Mouse (Mus musculus) liver, embryonic 12.5 days (tissue): Measurements from ENCODE around the gene Morn4. TPM values are rescaled to one million over a fixed set of nuclear protein-coding genes. Genes with fewer than 3 reads are reported as not detected.

Source experiments
- ATAC-seq: fragments of 200-750 bp; cut with Nextera tagmentation; 2 replicates; pipeline ENCODE4 v1.8.0; 2017; ENCODE audit warnings: moderate number of reproducible peaks, mild to moderate bottlenecking, moderate library complexity
- H3K27ac ChIP-seq: fragments of 300-500 bp; sonication (generic); 2 replicates; pipeline ENCODE4 v1.5.1; 2016; ENCODE audit warnings: mild to moderate bottlenecking
- H3K27me3 ChIP-seq: fragments of 300-500 bp; sonication (generic); replicated peaks from 2 replicates; pipeline ENCODE4 v1.6.1; 2016; ENCODE audit warnings: mild to moderate bottlenecking, moderate library complexity
- H3K36me3 ChIP-seq: fragments of 300-500 bp; sonication (generic); 2 replicates; pipeline ENCODE4 v1.6.1; 2016; ENCODE audit warnings: mild to moderate bottlenecking, moderate library complexity
- H3K4me1 ChIP-seq: fragments of 300-500 bp; sonication (generic); 2 replicates; pipeline ENCODE4 v1.6.1; 2016
- H3K4me2 ChIP-seq: fragments of 300-500 bp; sonication (generic); 2 replicates; pipeline ENCODE4 v1.6.1; 2016; ENCODE audit warnings: mild to moderate bottlenecking, moderate library complexity
- H3K4me3 ChIP-seq: fragments of 300-500 bp; sonication (generic); 2 replicates; pipeline ENCODE4 v1.5.1; 2016; ENCODE audit warnings: mild to moderate bottlenecking, moderate library complexity
- H3K9ac ChIP-seq: fragments of 300-500 bp; sonication (generic); 2 replicates; pipeline ENCODE4 v1.6.1; 2016; ENCODE audit warnings: mild to moderate bottlenecking, moderate library complexity
- H3K9me3 ChIP-seq: fragments of 300-500 bp; sonication (generic); replicated peaks from 2 replicates; pipeline ENCODE4 v1.6.1; 2016; ENCODE audit warnings: mild to moderate bottlenecking, moderate library complexity
- WGBS: fragments of 180-500 bp; shearing (Covaris S2); methylation state at CpG from one replicate; pipeline ENCODE4 v1.1.7; 2016; ENCODE audit not compliant: insufficient replicate concordance; 5-methylcytosine and 5-hydroxymethylcytosine counted together
- polyA plus RNA-seq: library from polyadenylated mRNA; unstranded; fragments of >200 nt; fragmentation: Nextera tagmentation; extraction: Ambion mirVana; gene quantifications from 2 replicates; pipeline ENCODE4 v1.2.1, GENCODE M21; 2016

Morn4 gene
- polyA plus RNA-seq, 1 experiment from 2014 or later = 4.4 TPM

- Histone ChIP-seq H3K27me3 (peaks cover 31% of the 10 kb centered on the region), H3K4me1 (peaks cover 20% of the 10 kb centered on the region), H3K4me2 (no peak overlapping the region), H3K4me3 (no peak overlapping the region), H3K36me3 (peaks cover 5% of the 10 kb centered on the region; the same call in 1 of the 2 replicates), H3K27ac (no peak overlapping the region), H3K9ac (no peak overlapping the region; the same call in 1 of the 2 replicates), H3K9me3 (no peaks in the 10 kb centered on the region)
- 75% methylated on average over 3 of the region's 3 CpGs for whole genome bisulfite sequencing
- ATAC-seq = no peak
Observed at GRCm38 (mm10) chr19:42036357-42036756, 49.8 kb downstream of the Morn4 start.

DNA sequence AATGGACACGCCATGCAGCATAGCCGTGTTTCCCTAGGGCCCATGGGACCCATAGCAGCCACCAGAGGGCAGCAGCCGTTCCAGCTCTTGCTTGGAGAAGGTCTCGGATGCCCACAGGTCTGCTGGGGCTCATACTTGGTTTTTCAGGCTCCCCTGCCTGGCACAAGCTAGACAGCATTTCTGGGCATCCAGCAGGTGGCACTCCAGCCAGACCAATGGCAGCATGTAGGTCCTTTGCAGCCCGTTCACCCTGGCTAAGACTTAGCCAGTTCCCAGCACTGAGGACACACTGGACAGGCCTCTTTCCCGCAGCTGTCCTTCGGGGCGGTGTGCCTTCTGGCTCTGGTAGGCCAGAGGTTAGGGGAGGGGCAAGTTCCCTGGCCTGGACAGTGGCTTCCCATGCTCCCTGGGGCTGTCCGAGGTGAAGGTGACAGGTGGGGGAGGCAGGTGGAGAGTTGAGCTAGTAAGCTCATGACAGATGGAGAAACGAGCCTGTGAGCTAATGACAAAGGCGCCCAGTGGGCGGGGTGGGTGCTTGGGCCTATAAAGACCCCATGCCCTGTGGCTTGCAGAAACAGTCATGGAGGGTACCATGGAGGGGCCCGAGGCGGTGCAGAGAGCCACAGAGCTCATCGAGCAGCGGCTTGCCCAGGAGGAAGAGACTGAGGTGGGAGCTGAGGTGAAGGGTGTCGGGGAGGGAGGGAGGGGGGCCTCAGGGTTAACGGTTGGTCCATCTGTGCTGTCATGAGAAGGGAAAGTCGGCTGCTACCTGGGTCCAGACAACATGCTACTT lies 50.5 kb downstream of the Morn4 start, which contains the start of gene Ankrd2:
Gene Ankrd2 (plus strand): TSS at position 545 of the 793 bp plus-strand sequence.
- H3K4me2 ChIP-seq = no peak within 1 kb of the TSS
- H3K4me1 ChIP-seq = peaks cover 20% of the 10 kb centered on the region
- no peaks in the 10 kb centered on the region for H3K9me3 ChIP-seq
- peaks cover 28% of the 10 kb centered on the region for H3K27me3 ChIP-seq
- H3K27ac ChIP-seq = no peak within 1 kb of the TSS
- 69% methylated on average over 19 of the region's 19 CpGs for WGBS
- H3K36me3 ChIP-seq = peaks cover 5% of the 10 kb centered on the region; the same call in 1 of the 2 replicates
- H3K9ac ChIP-seq = no peak within 1 kb of the TSS; the same call in 1 of the 2 replicates
- ATAC-seq = peak; percentile 51; the same call in 1 of the 2 replicates
- H3K4me3 ChIP-seq = no peak within 1 kb of the TSS

GRCm38 (mm10) chr19:42034881-42035455 lies 51.2 kb downstream of the Morn4 start:
- H3K9ac ChIP-seq = no peak overlapping the region
- peaks cover 5% of the 10 kb centered on the region; the same call in 1 of the 2 replicates for H3K36me3 ChIP-seq
- no peak overlapping the region for H3K4me3 ChIP-seq
- ATAC-seq = no peak
- H3K27me3 ChIP-seq = peaks cover 21% of the 10 kb centered on the region
- WGBS = 54% methylated on average over 11 of the region's 11 CpGs
- H3K4me1 ChIP-seq = peaks cover 20% of the 10 kb centered on the region
- H3K4me2 ChIP-seq = no peak overlapping the region
- H3K9me3 ChIP-seq = no peaks in the 10 kb centered on the region
- H3K27ac ChIP-seq = no peak overlapping the region

DNA sequence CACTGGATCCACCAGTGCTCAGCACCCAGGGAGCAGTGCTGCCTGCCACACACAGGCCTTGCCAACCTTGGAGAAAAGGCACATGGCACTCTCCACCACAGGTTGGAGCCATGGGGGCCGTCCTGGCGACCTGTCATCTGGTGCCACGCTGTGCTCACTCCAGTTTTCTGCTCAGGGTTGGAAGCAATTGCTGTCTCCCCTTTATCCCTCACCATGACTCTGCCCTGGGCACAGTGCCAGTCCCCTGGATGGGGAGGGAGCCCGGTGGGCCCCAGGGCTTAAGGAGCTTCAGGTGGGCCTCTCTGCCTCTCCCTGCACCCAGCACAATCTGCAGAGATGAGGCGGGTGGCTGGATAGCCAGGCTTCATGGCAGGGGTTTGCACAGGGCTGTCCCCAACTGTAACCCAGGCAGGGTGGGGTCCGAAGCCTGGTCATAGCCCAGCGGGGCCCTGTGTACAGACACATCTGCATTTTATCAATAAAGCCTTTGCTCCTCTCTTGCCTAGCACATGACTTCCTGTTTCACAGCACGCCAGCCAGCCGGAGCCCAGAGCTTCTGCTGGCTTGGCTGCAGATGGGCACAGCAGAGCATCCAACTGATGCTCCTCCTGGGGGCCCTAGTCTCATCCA lies 51.9 kb downstream of the Morn4 start:
- H3K36me3 ChIP-seq = peaks cover 5% of the 10 kb centered on the region; the same call in 1 of the 2 replicates
- H3K4me3 ChIP-seq = no peak overlapping the region
- H3K9ac ChIP-seq = no peak overlapping the region
- peaks cover 20% of the 10 kb centered on the region for H3K4me1 ChIP-seq
- H3K27me3 ChIP-seq = peaks cover 14% of the 10 kb centered on the region
- H3K9me3 ChIP-seq = no peaks in the 10 kb centered on the region
- peak; percentile 34; the same call in 1 of the 2 replicates for ATAC-seq
- 56% methylated on average over 9 of the region's 9 CpGs for WGBS
- H3K27ac ChIP-seq = no peak overlapping the region
- H3K4me2 ChIP-seq = no peak overlapping the region

- 80% methylated on average over 14 of the region's 14 CpGs for WGBS
- Histone ChIP-seq H3K9ac (no peak overlapping the region), H3K4me1 (peaks cover 20% of the 10 kb centered on the region), H3K9me3 (no peaks in the 10 kb centered on the region), H3K4me2 (no peak overlapping the region), H3K27me3 (peaks cover 10% of the 10 kb centered on the region; the same call in 1 of the 2 replicates), H3K27ac (no peak overlapping the region), H3K4me3 (no peak overlapping the region), H3K36me3 (peaks cover 5% of the 10 kb centered on the region; the same call in 1 of the 2 replicates)
- ATAC-seq = no peak
Observed at GRCm38 (mm10) chr19:42033611-42034010, 52.5 kb downstream of the Morn4 start.

DNA sequence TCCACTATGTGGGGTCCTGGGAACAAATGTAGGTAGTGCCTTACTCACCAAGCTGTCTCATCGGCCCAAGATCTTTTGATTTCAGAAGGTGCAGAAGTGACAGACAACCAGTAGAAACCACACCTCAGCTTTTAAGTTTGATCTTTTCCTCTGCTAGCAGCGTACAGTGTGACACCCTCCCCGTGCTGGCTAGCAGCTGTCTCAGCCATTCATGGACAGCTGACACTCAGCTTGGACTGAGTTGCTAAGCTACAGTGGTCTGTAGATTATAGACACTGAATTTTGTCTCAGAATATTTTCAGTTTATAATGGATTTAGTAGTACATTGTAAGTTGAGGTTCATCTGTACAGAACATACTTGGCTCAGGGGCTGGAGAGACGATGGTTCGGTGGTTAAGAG lies 55.0 kb downstream of the Morn4 start:
- H3K4me2 ChIP-seq = no peak overlapping the region
- peaks cover 20% of the 10 kb centered on the region for H3K4me1 ChIP-seq
- no peak overlapping the region for H3K4me3 ChIP-seq
- no peaks in the 10 kb centered on the region for H3K27me3 ChIP-seq
- H3K36me3 ChIP-seq = peaks cover 5% of the 10 kb centered on the region; the same call in 1 of the 2 replicates
- H3K9me3 ChIP-seq = no peaks in the 10 kb centered on the region
- WGBS = 72% methylated on average over 5 of the region's 5 CpGs
- H3K9ac ChIP-seq = no peak overlapping the region
- ATAC-seq = no peak
- H3K27ac ChIP-seq = no peak overlapping the region

DNA sequence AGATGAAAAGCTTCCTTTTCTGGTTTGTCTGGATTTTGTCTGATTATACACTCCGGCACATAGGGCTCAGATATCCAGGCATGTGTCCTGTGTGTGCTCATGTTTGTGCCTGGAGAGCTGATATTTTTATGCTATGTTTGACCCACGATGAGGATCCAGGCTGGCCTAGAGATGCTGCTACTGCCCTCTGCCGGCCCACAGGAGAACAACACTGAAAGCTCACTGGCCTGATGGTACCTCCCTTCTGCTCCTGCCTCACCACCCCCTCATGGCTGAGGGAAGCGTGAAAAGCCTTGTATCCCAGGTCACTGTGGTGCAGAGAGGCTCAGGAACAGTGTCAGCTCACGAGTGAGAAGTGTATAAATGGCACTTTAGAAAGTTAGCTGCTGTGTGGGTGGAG lies 60.0 kb downstream of the Morn4 start:
- 6% methylated on average over 5 of the region's 5 CpGs for WGBS
- H3K4me2 ChIP-seq = no peak overlapping the region
- H3K9ac ChIP-seq = no peak overlapping the region
- H3K27ac ChIP-seq = no peak overlapping the region
- no peaks in the 10 kb centered on the region for H3K9me3 ChIP-seq
- H3K27me3 ChIP-seq = no peaks in the 10 kb centered on the region
- no peaks in the 10 kb centered on the region for H3K36me3 ChIP-seq
- no peaks in the 10 kb centered on the region for H3K4me1 ChIP-seq
- H3K4me3 ChIP-seq = no peak overlapping the region
- peak; percentile 47; the same call in 1 of the 2 replicates for ATAC-seq

Other genes starting within 250 kb of the Morn4 start
- gene Frat2, start 238.2 kb downstream of the Morn4 start, polyA plus RNA-seq = 12.0 and 14.0 TPM in 2 replicates
- 25.0 and 26.7 TPM in 2 replicates for gene Rrp12, start 190.2 kb downstream of the Morn4 start, polyA plus RNA-seq
- 355 and 377 TPM in 2 replicates for gene Pgam1, start 174.4 kb downstream of the Morn4 start, polyA plus RNA-seq
- 72.7 and 75.0 TPM in 2 replicates for gene Exosc1, start 152.9 kb downstream of the Morn4 start, polyA plus RNA-seq
- gene Zdhhc16, start 152.9 kb downstream of the Morn4 start, polyA plus RNA-seq = 47.3 and 48.1 TPM in 2 replicates
- 18.3 and 20.9 TPM in 2 replicates for gene Mms19, start 105.2 kb downstream of the Morn4 start, polyA plus RNA-seq
- 5.6 and 5.7 TPM in 2 replicates for gene Ubtd1, start 104.6 kb downstream of the Morn4 start, polyA plus RNA-seq
- gene Ankrd2, start 50.4 kb downstream of the Morn4 start, polyA plus RNA-seq = 0.11 and 0.20 TPM in 2 replicates
- 11.6 and 11.9 TPM in 2 replicates for gene Hoga1, start 40.7 kb downstream of the Morn4 start, polyA plus RNA-seq
- 0.08 TPM in 1 of 2 replicates, not detected in the other for gene 4933411K16Rik, start 34.1 kb downstream of the Morn4 start, polyA plus RNA-seq
- 17.3 and 18.7 TPM in 2 replicates for gene Pi4k2a, start 4.1 kb upstream of the Morn4 start, polyA plus RNA-seq
- 14.7 and 14.9 TPM in 2 replicates for gene Avpi1, start 42.7 kb upstream of the Morn4 start, polyA plus RNA-seq
- 4.6 and 5.3 TPM in 2 replicates for gene Marveld1, start 61.0 kb upstream of the Morn4 start, polyA plus RNA-seq
- gene Zfyve27, start 77.6 kb upstream of the Morn4 start, polyA plus RNA-seq = 11.6 and 13.2 TPM in 2 replicates
- 1.6 and 2.2 TPM in 2 replicates for gene Sfrp5, start 115.9 kb upstream of the Morn4 start, polyA plus RNA-seq
- gene Golga7b, start 161.2 kb upstream of the Morn4 start, polyA plus RNA-seq = 0.04 TPM in 1 of 2 replicates, not detected in the other